Mouse (Mus musculus) heart, embryonic 11.5 days (tissue): ENCODE data around the gene Olfr204. TPM values are rescaled to one million over a fixed set of nuclear protein-coding genes. Genes with fewer than 3 reads are reported as not detected.
A peak's percentile ranks its signal among the peaks of the same experiment; 100 is the strongest.
"Not testable (repeated sequence)": the region's sequence is repeated elsewhere in the genome, so short reads cannot be mapped to it uniquely, and the experiment has no call there.

Experiments used
- ATAC-seq: fragments of 200-750 bp; cut with Nextera tagmentation; replicated peaks from 2 replicates; pipeline ENCODE4 v1.8.0; 2017; ENCODE audit warnings: moderate library complexity; ENCODE audit not compliant: insufficient number of reproducible peaks, low FRiP score, low TSS enrichment
- H3K27ac ChIP-seq: fragments of 300-500 bp; sonication (generic); 2 replicates; pipeline ENCODE4 v1.5.1; 2014; ENCODE audit warnings: mild to moderate bottlenecking, low read depth, low read length
- H3K27me3 ChIP-seq: fragments of 300-500 bp; sonication (generic); 2 replicates; pipeline ENCODE4 v1.6.1; 2014; ENCODE audit warnings: mild to moderate bottlenecking, low read length, mixed read lengths; ENCODE audit not compliant: control insufficient read depth, insufficient read depth
- H3K36me3 ChIP-seq: fragments of 300-500 bp; sonication (generic); 2 replicates; pipeline ENCODE4 v1.6.1; 2014; ENCODE audit warnings: mild to moderate bottlenecking, low read length, moderate library complexity, mixed read lengths; ENCODE audit not compliant: control insufficient read depth, insufficient read depth
- H3K4me1 ChIP-seq: fragments of 300-500 bp; sonication (generic); 2 replicates; pipeline ENCODE4 v1.6.1; 2014; ENCODE audit warnings: low read length; ENCODE audit not compliant: control insufficient read depth, insufficient read depth
- H3K4me2 ChIP-seq: fragments of 300-500 bp; sonication (generic); 2 replicates; pipeline ENCODE4 v1.6.1; 2014; ENCODE audit warnings: mild to moderate bottlenecking, moderate library complexity
- H3K4me3 ChIP-seq: fragments of 300-500 bp; sonication (generic); 2 replicates; pipeline ENCODE4 v1.5.1; 2014; ENCODE audit warnings: low read depth, low read length
- H3K9ac ChIP-seq: fragments of 300-500 bp; sonication (generic); 2 replicates; pipeline ENCODE4 v1.6.1; 2014; ENCODE audit warnings: mild to moderate bottlenecking, low read depth, low read length, moderate library complexity
- H3K9me3 ChIP-seq: fragments of 300-500 bp; sonication (generic); replicated peaks from 2 replicates; pipeline ENCODE4 v1.6.1; 2016; ENCODE audit warnings: low read length; ENCODE audit not compliant: control insufficient read depth
- WGBS: fragments of 180-500 bp; shearing (Covaris S2); extraction: QIAGEN DNeasy Blood & Tissue Kit; methylation state at CpG from one replicate; pipeline ENCODE4 v1.1.7; 2014; ENCODE audit not compliant: insufficient replicate concordance; 5-methylcytosine and 5-hydroxymethylcytosine counted together
- polyA plus RNA-seq: library from polyadenylated mRNA; unstranded; fragments of >200 nt; fragmentation: Nextera tagmentation; extraction: Ambion mirVana; gene quantifications from 2 replicates; pipeline ENCODE4 v1.2.1, GENCODE M21; 2014

Gene Olfr204
- polyA plus RNA-seq, 1 experiment from 2014 or later = not detected

DNA sequence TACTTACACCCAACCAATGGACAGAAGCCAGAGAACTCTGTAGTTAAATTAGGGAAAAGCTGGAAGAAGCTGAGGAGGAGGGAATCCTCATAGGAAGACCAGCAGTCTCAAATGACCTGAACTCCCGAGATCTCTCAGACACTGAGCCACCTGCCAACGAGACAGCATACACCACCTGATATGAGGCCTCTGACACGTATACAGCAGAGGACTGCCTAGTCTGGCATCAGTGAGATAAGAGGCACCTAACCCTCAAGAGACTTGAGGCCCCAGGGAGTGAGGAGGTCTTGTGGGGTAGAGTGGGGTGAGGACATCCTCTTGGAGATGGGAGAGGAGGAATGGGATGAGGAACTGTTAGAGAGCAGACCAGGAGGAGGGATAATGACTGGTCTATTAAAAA lies 37.5 kb downstream of the Olfr204 start:
- no peaks in the 10 kb centered on the region for H3K9me3 ChIP-seq
- H3K4me3 ChIP-seq = no peak overlapping the region
- H3K27ac ChIP-seq = no peak overlapping the region
- no peaks in the 10 kb centered on the region for H3K36me3 ChIP-seq
- WGBS = 49% methylated on average over 3 of the region's 3 CpGs
- H3K4me1 ChIP-seq = no peaks in the 10 kb centered on the region
- 0 out of 2 replicates have a peak, but pooled peaks have one; percentile 52 for ATAC-seq
- no peaks in the 10 kb centered on the region for H3K27me3 ChIP-seq
- no peak overlapping the region for H3K9ac ChIP-seq
- no peak overlapping the region for H3K4me2 ChIP-seq

GRCm38 (mm10) chr16:59272532-59272931 lies 45.5 kb downstream of the Olfr204 start, which contains the start of gene Olfr201:
TSS of gene Olfr201 (minus strand) at chr16:59272632.
- H3K4me3 ChIP-seq, H3K4me1 ChIP-seq, H3K27me3 ChIP-seq, H3K9me3 ChIP-seq, ATAC-seq, H3K27ac ChIP-seq, H3K9ac ChIP-seq, H3K4me2 ChIP-seq, H3K36me3 ChIP-seq: not testable (repeated sequence)
- 86% methylated on average over 4 of the region's 4 CpGs for WGBS

GRCm38 (mm10) chr16:59269097-59269496 lies 49.0 kb downstream of the Olfr204 start:
- H3K27ac ChIP-seq, H3K9me3 ChIP-seq, H3K27me3 ChIP-seq, H3K4me3 ChIP-seq, H3K4me2 ChIP-seq, H3K36me3 ChIP-seq, H3K9ac ChIP-seq, ATAC-seq, H3K4me1 ChIP-seq: not testable (repeated sequence)
- 66% methylated on average over 4 of the region's 4 CpGs for WGBS

Other genes with a start within 250 kb of the Olfr204 start
- gene Olfr190, start 240.2 kb downstream of the Olfr204 start, polyA plus RNA-seq = not detected in 2 replicates
- gene Olfr191, start 228.4 kb downstream of the Olfr204 start, polyA plus RNA-seq = not detected in 2 replicates
- gene Olfr193, start 206.4 kb downstream of the Olfr204 start, polyA plus RNA-seq = not detected in 2 replicates
- gene Olfr194, start 197.2 kb downstream of the Olfr204 start, polyA plus RNA-seq = not detected in 2 replicates
- not detected in 2 replicates for gene Olfr195, start 171.2 kb downstream of the Olfr204 start, polyA plus RNA-seq
- gene Olfr196, start 147.8 kb downstream of the Olfr204 start, polyA plus RNA-seq = not detected in 2 replicates
- not detected in 2 replicates for gene Olfr198, start 114.7 kb downstream of the Olfr204 start, polyA plus RNA-seq
- gene Olfr199, start 98.5 kb downstream of the Olfr204 start, polyA plus RNA-seq = not detected in 2 replicates
- gene Olfr201, start 45.6 kb downstream of the Olfr204 start, polyA plus RNA-seq = not detected in 2 replicates
- gene Olfr202, start 31.5 kb downstream of the Olfr204 start, polyA plus RNA-seq = not detected in 2 replicates
- gene Olfr203, start 19.4 kb downstream of the Olfr204 start, polyA plus RNA-seq = not detected in 2 replicates
- gene Olfr205, start 12.9 kb upstream of the Olfr204 start, polyA plus RNA-seq = not detected in 2 replicates
- not detected in 2 replicates for gene Olfr206, start 31.0 kb upstream of the Olfr204 start, polyA plus RNA-seq
- gene Olfr209, start 45.7 kb upstream of the Olfr204 start, polyA plus RNA-seq = not detected in 2 replicates
- 0.08 TPM in 1 of 2 replicates, not detected in the other for gene Gabrr3, start 89.1 kb upstream of the Olfr204 start, polyA plus RNA-seq
- gene Riox2, start 153.5 kb upstream of the Olfr204 start, polyA plus RNA-seq = 29.4 and 30.1 TPM in 2 replicates